Mouse (Mus musculus) lung, embryonic 14.5 days (tissue): ENCODE measurements at regions not wholly inside any gene's neighbourhood (a gene's known extent, or its start where the extent isn't known, plus 50 kb on each side); places are given as distances from the start of the nearest gene placed in this dataset.

Experiments
- ATAC-seq: fragments of 200-750 bp; cut with Nextera tagmentation; 2 replicates; pipeline ENCODE4 v1.8.0; 2017; ENCODE audit warnings: mild to moderate bottlenecking, moderate TSS enrichment, moderate library complexity; ENCODE audit not compliant: insufficient read depth
- DNase-seq: peaks from one replicate; pipeline ENCODE4 v3.0.0-alpha.2; 2015
- H3K27ac ChIP-seq: fragments of 300-500 bp; sonication (generic); 2 replicates; pipeline ENCODE4 v1.5.1; 2014; ENCODE audit warnings: low read depth, mild to moderate bottlenecking, moderate library complexity
- H3K27me3 ChIP-seq: fragments of 300-500 bp; sonication (generic); 2 replicates; pipeline ENCODE4 v1.6.1; 2014; ENCODE audit warnings: low read length, control low read depth; ENCODE audit not compliant: insufficient read depth
- H3K36me3 ChIP-seq: fragments of 300-500 bp; sonication (generic); 2 replicates; pipeline ENCODE4 v1.6.1; 2014; ENCODE audit warnings: control low read depth; ENCODE audit not compliant: insufficient read depth
- H3K4me1 ChIP-seq: fragments of 300-500 bp; sonication (generic); 2 replicates; pipeline ENCODE4 v1.6.1; 2014; ENCODE audit warnings: antibody characterized with exemption, control low read depth; ENCODE audit not compliant: insufficient read depth
- H3K4me2 ChIP-seq: fragments of 300-500 bp; sonication (generic); 2 replicates; pipeline ENCODE4 v1.6.1; 2014; ENCODE audit warnings: mild to moderate bottlenecking
- H3K4me3 ChIP-seq: fragments of 300-500 bp; sonication (generic); 2 replicates; pipeline ENCODE4 v1.5.1; 2014; ENCODE audit warnings: low read depth, low read length
- H3K9ac ChIP-seq: fragments of 300-500 bp; sonication (generic); 2 replicates; pipeline ENCODE4 v1.6.1; 2014
- H3K9me3 ChIP-seq: fragments of 300-500 bp; sonication (generic); 2 replicates; pipeline ENCODE4 v1.6.1; 2016; ENCODE audit warnings: low read depth, low read length, control low read depth
- CTCF ChIP-seq: IDR thresholded peaks from 2 replicates; pipeline ENCODE4 v1.5.1; 2016; ENCODE audit warnings: antibody characterized with exemption, low read depth
- WGBS: fragments of 180-500 bp; shearing (Covaris S2); extraction: QIAGEN DNeasy Blood & Tissue Kit; methylation state at CpG from one replicate; pipeline ENCODE4 v1.1.7; 2014; 5-methylcytosine and 5-hydroxymethylcytosine counted together

DNA sequence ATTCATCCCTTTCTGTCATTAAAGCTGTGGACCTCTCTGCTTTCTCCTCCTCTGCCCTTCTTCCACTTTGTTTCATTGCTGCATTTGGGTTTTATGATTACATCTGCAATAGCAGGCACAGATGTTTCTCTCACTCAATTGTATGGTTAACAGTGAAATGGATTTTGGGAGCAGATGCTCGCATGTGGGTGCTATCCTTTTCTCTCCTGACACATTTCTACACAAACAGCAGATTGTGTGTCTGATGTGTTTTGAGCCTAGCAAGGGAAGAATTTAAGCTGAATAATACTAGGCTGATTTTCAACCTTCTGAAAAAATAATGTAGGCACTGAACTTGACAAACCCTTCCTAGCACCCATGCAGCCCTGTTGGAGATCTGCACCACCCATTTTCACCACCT lies 56.9 kb upstream of the Ldoc1 start:
- no peak overlapping the region for H3K9ac ChIP-seq
- DNase-seq (no peak), ATAC-seq (no peak)
- H3K27me3 ChIP-seq: no peaks in the 10 kb centered on the region
- no peak overlapping the region for H3K4me2 ChIP-seq
- H3K27ac ChIP-seq: no peak overlapping the region
- H3K36me3 ChIP-seq: no peaks in the 10 kb centered on the region
- no peaks in the 10 kb centered on the region for H3K4me1 ChIP-seq
- TF ChIP-seq CTCF: no peak
- no peak overlapping the region for H3K4me3 ChIP-seq
- 46% methylated on average over 1 of the region's 1 CpGs for WGBS
- no peaks in the 10 kb centered on the region for H3K9me3 ChIP-seq

DNA sequence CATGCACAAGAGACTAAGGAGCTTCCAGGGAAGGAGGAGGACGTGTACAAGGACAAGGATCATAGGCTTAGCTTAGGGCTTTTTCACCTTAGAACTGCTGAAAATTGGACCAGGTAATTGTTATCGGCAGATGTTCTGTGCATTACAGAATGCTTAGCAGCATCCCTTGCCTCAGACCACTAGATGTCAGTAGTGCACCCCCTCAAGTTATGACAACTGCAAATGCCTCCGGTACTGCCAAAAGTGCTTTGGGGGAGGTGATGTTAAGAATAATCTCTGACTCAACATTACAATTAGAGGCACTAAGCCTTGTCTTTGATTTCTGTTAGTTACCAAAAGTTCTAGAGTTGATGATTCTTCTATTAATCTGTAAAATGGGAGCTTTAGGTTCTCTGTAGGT lies 56.2 kb upstream of the Ldoc1 start:
- no peaks in the 10 kb centered on the region for H3K4me1 ChIP-seq
- H3K27me3 ChIP-seq: no peaks in the 10 kb centered on the region
- H3K4me2 ChIP-seq: no peak overlapping the region
- peak; percentile 55 for DNase-seq
- H3K4me3 ChIP-seq: no peak overlapping the region
- 31% methylated on average over 3 of the region's 3 CpGs for WGBS
- no peaks in the 10 kb centered on the region for H3K36me3 ChIP-seq
- no peak for ATAC-seq
- H3K9ac ChIP-seq: no peak overlapping the region
- TF ChIP-seq CTCF: peak; percentile 52
- no peaks in the 10 kb centered on the region for H3K9me3 ChIP-seq
- H3K27ac ChIP-seq: no peak overlapping the region
